Mouse (Mus musculus) CD4-positive helper T cell, adult 2 months (primary cell): ENCODE results near the gene Erc2.

Experiments used
- DNase-seq: peaks from one replicate; pipeline ENCODE4 v3.0.0-alpha.2; 2012; ENCODE audit warnings: low read depth, missing footprints, low spot score

Gene Erc2

GRCm38 (mm10) chr14:28376208-28376805, 754.1 kb downstream of the Erc2 start:
- no peak for DNase-seq

- DNase-seq, result no peak
Observed at GRCm38 (mm10) chr14:28377519-28377918, 755.3 kb downstream of the Erc2 start.

GRCm38 (mm10) chr14:28380129-28380528, 757.9 kb downstream of the Erc2 start:
- DNase-seq, result no peak

GRCm38 (mm10) chr14:28381801-28382550, 759.7 kb downstream of the Erc2 start:
- no peak for DNase-seq

- no peak for DNase-seq
Observed at GRCm38 (mm10) chr14:28386815-28387607, 764.8 kb downstream of the Erc2 start.

GRCm38 (mm10) chr14:28398915-28399314, 776.7 kb downstream of the Erc2 start:
- no peak for DNase-seq

- DNase-seq, result no peak
Observed at GRCm38 (mm10) chr14:28399897-28400296, 777.7 kb downstream of the Erc2 start.

- DNase-seq, result no peak
Observed at GRCm38 (mm10) chr14:28405277-28405840, 783.1 kb downstream of the Erc2 start.

GRCm38 (mm10) chr14:28409390-28409789, 787.2 kb downstream of the Erc2 start:
- DNase-seq, result no peak

- no peak for DNase-seq
Observed at GRCm38 (mm10) chr14:28409796-28410347, 787.6 kb downstream of the Erc2 start.

- DNase-seq, result no peak
Observed at GRCm38 (mm10) chr14:28410789-28411225, 788.6 kb downstream of the Erc2 start.

- no peak for DNase-seq
Observed at GRCm38 (mm10) chr14:28412252-28412995, 790.2 kb downstream of the Erc2 start.

GRCm38 (mm10) chr14:28413516-28413915, 791.3 kb downstream of the Erc2 start:
- DNase-seq, result no peak

- DNase-seq, result no peak
Observed at GRCm38 (mm10) chr14:28417019-28417418, 794.8 kb downstream of the Erc2 start.

GRCm38 (mm10) chr14:28418497-28418896, 796.3 kb downstream of the Erc2 start:
- DNase-seq, result no peak

- no peak for DNase-seq
Observed at GRCm38 (mm10) chr14:28419188-28419587, 797.0 kb downstream of the Erc2 start.

- no peak for DNase-seq
Observed at GRCm38 (mm10) chr14:28420596-28420995, 798.4 kb downstream of the Erc2 start.

GRCm38 (mm10) chr14:28426610-28427009, 804.4 kb downstream of the Erc2 start:
- DNase-seq, result no peak

- DNase-seq, result no peak
Observed at GRCm38 (mm10) chr14:28431703-28432309, 809.6 kb downstream of the Erc2 start.

- no peak for DNase-seq
Observed at GRCm38 (mm10) chr14:28434996-28435395, 812.8 kb downstream of the Erc2 start.

- DNase-seq, result no peak
Observed at GRCm38 (mm10) chr14:28439171-28439570, 816.9 kb downstream of the Erc2 start.
